Mouse (Mus musculus) small intestine, adult 2 months (tissue): ENCODE measurements around the gene Gm20388.
A peak's percentile ranks its signal among the peaks of the same experiment; 100 is the strongest.

Experiments
- CTCF ChIP-seq: fragments of 200-500 bp; IDR thresholded peaks from 2 replicates; pipeline ENCODE4 v1.5.1; 2012; ENCODE audit warnings: low read depth, mild to moderate bottlenecking, control low read depth, inconsistent platforms, low read length, moderate library complexity, mixed read lengths; ENCODE audit not compliant: insufficient replicate concordance, insufficient read length; ENCODE audit errors: extremely low read depth
- POLR2A ChIP-seq: fragments of 200-500 bp; IDR thresholded peaks from 2 replicates; pipeline ENCODE4 v1.6.1; 2012; ENCODE audit warnings: low read depth, mild to moderate bottlenecking, control low read depth, inconsistent platforms, low read length, moderate library complexity

DNA sequence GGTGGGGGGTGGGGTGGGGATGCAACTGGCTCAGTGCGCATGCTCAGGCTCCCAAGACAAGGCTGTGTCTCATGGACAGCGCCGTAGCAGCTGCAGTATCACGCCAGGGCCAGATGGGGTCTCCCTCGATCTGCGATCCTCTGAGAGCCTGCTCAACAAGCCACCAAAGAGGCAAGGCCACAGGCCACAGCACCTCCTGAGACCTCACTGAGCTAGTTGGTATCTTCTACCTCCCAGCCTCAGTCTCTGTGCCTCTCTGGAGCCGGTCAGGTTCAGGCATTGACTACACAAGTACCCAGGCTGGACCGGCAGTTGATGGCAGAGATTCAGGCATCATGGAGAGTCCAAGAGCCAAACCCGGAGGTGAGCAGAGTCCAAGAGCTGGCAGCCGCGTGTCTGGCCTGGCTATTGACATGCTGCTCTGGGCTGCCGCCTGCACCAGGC, 1807.4 kb downstream of the Gm20388 start:
- peak; percentile 43; the same call in 1 of the 2 replicates for TF ChIP-seq CTCF
- TF ChIP-seq POLR2A, result no peak
